Mouse (Mus musculus) layer of hippocampus, adult 8-10 months (tissue): Measurements from ENCODE around the gene Msh6. TPM values are rescaled to one million over a fixed set of nuclear protein-coding genes. Genes with fewer than 3 reads are reported as not detected.
"Not testable (repeated sequence)": the region's sequence is repeated elsewhere in the genome, so short reads cannot be mapped to it uniquely, and the experiment has no call there.

Experiments
- DNase-seq, 2 experiments: peaks; one replicate each; pipeline ENCODE4 v3.0.0; 2022; ENCODE audit warnings: low spot score in 2 of 2
- total RNA-seq, 4 experiments: library from RNA; stranded (reverse); gene quantifications; 2 replicates each; pipeline ENCODE4 v1.2.4; 2022

The Msh6 gene
- total RNA-seq, 4 experiments from 2014 or later = 15.0 to 15.8 (median 15.6) TPM

DNA sequence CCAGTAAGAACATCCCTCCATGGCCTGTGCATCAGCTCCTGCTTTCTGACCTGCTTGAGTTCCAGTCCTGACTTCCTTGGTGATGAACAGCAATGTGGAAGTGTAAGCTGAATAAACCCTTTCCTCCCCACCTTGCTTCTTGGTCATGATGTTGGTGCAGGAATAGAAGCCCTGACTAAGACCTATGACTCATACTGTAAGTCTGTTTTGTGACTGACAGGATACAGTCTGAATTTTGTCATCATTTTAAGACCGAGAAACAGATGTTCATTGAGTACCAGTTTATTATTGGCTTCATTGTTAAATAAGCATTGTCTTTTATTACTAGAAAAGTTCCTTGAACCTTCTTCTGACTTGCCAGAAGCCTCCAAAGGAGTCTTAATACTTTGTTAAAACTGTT, 4.8 kb downstream of the Msh6 start:
- not testable (repeated sequence) for DNase-seq

- DNase-seq = no peak
Observed at GRCm38 (mm10) chr17:87982112-87982511, 7.2 kb downstream of the Msh6 start.

DNA sequence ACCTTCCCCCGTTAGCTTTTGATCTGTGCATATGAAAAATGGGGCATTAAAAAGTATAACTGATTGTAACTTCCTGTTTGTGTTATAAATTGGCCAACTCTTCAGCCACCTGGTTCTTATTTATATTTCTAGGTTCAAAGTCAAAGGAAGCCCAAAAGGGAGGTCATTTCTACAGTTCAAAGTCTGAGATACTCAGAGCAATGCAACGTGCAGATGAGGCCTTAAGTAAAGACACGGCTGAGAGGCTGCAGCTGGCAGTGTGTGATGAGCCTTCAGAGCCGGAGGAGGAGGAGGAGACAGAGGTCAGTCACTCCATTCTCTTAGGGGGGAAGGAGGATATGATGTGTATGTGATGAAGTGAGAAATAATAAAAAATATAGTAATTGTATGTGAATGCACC, 8.5 kb downstream of the Msh6 start:
- DNase-seq = no peak

DNA sequence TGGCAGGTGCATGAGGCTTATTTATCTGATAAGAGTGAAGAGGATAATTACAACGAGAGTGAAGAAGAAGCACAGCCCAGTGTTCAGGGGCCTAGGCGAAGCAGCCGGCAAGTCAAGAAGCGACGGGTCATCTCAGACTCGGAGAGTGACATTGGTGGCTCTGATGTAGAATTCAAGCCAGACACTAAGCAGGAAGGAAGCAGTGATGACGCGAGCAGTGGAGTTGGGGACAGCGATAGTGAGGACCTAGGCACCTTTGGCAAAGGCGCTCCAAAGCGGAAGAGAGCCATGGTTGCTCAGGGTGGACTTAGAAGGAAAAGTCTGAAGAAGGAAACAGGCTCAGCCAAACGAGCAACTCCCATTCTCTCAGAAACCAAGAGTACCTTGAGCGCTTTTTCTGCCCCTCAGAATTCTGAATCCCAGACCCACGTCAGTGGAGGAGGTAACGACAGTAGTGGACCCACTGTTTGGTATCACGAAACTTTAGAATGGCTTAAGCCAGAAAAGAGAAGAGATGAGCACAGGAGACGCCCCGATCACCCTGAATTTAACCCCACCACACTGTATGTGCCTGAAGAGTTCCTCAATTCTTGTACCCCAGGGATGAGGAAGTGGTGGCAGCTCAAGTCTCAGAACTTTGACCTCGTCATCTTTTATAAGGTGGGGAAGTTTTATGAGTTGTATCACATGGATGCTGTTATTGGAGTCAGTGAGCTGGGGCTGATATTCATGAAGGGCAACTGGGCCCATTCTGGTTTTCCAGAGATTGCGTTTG, 9.8 kb downstream of the Msh6 start:
- DNase-seq = no peak

GRCm38 (mm10) chr17:87985916-87986315, 11.1 kb downstream of the Msh6 start:
- no peak for DNase-seq

DNA sequence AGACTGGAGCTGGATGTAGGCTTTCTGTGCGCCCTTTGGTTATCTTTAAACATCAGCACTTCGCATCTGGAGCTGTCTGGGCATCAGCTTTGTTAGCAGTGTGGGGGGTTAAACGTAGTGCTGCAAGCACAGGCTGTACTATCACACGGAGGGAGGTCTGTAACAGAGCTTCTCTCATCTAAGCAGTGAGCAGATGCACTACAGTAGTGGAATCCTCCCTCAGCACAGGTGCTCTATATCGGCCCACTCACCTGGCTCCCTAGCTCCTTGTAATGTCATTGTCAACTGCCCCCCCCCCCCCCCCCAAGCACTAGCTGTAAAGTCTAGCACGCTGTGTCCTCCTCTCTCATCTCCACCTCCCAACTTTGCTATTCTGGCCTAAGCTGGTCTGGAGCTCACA, 12.6 kb downstream of the Msh6 start:
- DNase-seq = no peak

DNA sequence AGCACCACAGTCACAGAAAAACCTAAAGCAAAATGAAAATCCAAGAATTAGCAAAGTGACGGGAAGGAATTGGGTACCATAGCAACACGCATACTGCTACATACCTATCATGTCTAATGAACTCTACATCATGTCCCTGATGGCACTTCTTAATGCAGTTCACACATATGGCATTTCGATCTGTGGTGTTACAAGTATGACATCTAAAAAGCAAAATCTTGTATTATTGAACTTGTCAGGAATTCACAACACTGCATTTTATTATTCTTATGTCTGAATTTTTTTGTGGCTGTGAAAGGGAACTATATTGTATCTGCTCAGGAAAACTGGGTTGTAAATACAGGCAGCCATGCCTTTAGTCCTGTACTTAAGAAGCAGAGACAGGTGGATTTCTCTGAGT, 17.3 kb downstream of the Msh6 start:
- DNase-seq = no peak

DNA sequence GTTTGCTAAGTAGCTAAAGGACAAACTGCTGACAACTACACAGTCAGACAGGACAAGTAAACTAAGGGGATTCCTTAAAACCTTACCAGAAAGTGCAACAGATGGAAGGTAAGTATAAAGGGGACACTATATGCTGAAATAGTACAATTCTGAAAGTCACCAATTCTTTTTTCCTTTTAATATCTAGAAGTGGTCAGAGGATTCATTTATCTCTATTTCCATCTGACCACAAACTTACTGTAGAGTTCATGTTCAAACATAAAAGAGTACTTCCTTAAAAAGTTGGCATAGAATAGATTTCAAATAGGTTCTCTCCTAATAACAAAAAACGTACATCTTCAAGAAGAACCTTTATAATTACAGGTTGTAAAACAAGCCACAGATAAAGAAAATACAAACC, 18.5 kb downstream of the Msh6 start:
- DNase-seq = no peak

- no peak for DNase-seq
Observed at GRCm38 (mm10) chr17:87997808-87998207, 22.9 kb downstream of the Msh6 start.

DNA sequence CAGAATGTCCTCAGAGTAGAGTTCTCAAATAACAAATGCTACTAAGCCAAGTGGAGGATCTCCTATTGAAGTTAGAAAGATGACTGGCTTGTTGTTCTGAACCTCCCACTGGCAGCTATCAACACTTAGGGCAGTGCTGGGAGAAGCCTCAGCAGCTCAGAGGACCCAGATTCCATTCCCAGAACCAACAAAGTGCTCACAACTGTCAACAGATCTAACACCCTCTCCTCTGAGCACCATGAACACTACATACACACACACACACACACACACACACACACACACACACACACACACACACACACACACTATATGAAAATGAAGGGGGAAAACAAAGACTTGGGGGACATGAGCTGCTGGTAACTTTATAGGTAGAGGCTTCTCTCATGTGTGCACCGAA, 30.0 kb downstream of the Msh6 start:
- DNase-seq = no peak

- no peak for DNase-seq
Observed at GRCm38 (mm10) chr17:88006956-88007355, 32.1 kb downstream of the Msh6 start.

DNA sequence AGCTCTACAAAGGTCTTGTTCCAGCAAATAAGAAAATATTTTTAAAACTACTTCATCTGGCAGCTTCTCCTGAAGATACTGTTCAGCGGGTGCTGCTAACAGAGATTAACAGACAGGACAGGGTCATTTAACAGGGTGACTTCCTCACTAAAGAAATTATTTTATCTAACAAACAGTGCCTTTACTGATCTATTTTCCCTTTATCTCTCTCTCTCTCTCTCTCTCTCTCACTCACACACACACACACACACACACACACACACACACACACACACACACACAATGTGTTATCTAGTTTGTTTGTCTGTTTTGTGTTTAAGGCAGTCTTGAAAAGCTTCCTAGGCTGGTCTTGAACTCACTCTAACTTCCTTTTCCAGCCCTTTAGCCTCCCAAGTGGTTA, 39.6 kb downstream of the Msh6 start:
- DNase-seq = no peak

DNA sequence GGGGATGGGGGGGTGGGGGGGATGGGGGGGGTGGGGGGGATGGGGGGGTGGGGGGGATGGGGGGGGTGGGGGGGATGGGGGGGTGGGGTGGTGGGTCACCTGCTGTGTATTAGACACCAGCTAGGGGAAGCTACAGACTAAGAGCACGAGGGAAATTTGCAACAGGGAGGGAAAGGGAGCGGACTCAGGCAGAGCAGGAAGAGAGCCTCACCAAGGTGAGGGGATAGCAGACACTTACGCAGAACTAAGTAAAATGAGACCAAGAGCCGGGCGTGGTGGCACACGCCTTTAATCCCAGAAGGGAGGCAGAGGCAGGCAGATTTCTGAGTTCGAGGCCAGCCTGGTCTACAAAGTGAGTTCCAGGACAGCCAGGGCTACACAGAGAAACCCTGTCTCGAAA, 41.2 kb downstream of the Msh6 start:
- not testable (repeated sequence) for DNase-seq

- no peak for DNase-seq
Observed at GRCm38 (mm10) chr17:88023924-88024323, 49.1 kb downstream of the Msh6 start.

DNA sequence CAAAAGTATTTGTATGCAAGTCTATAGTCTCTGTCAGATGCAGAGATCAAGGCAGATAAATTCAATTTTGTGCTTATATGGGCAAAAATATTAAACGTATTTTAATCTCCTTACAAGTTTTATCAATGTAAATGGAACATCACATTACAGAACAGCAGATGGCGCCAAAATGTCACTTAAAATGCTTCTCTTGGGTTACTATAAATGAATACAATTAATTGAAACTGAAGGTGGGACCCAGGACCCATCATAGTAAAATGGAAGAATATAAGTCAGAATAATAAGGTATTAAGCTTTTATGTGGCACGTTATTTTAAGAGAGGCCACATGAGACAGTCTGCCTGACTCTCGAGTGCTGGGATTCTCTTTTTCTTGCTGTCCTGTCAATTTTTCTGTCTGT, 50.4 kb downstream of the Msh6 start:
- DNase-seq = peak in 1 of 2 experiments; percentile 30

- DNase-seq = peak; percentile 17 to 34
Observed at GRCm38 (mm10) chr17:88029194-88029970, 54.5 kb downstream of the Msh6 start.

- no peak for DNase-seq
Observed at GRCm38 (mm10) chr17:88031755-88032154, 56.9 kb downstream of the Msh6 start.

GRCm38 (mm10) chr17:88034418-88034817, 59.6 kb downstream of the Msh6 start:
- DNase-seq = no peak

Other genes starting within 250 kb of the Msh6 start
- gene Kcnk12, start 177.1 kb upstream of the Msh6 start, total RNA-seq = 10 to 100 TPM; 21.5 to 23.8 (median 22.6) TPM
- gene Rpl36-ps4, start 54.1 kb upstream of the Msh6 start, total RNA-seq = not detected
- gene Fbxo11, start 90.2 kb downstream of the Msh6 start, total RNA-seq = 100 to 1,000 TPM; 109 to 125 (median 118) TPM